Mouse (Mus musculus) granulocyte monocyte progenitor cell, adult 5-6 weeks (primary cell): ENCODE measurements around the gene Gm10647. TPM values are rescaled to one million over a fixed set of nuclear protein-coding genes. Genes with fewer than 3 reads are reported as not detected.
"Not testable (repeated sequence)": the region's sequence is repeated elsewhere in the genome, so short reads cannot be mapped to it uniquely, and the experiment has no call there.

ENCODE experiments used
- ATAC-seq: replicated peaks from 2 replicates; pipeline ENCODE4 v1.8.0; 2016; ENCODE audit warnings: mild to moderate bottlenecking, moderate TSS enrichment, inconsistent platforms; ENCODE audit not compliant: poor library complexity, severe bottlenecking
- total RNA-seq, 2 experiments: library from RNA; stranded (forward) in 1 of 2; stranded (reverse) in 1 of 2; fragments of 200-712, 200-1000 nt in 1 of 2; fragments of >200 nt in 1 of 2; fragmentation: Nextera tagmentation in 1 of 2; gene quantifications; 2 replicates each; pipeline ENCODE4 v1.2.3; 2014 to 2017

Gm10647 gene
- total RNA-seq (2014; fragmentation: Nextera tagmentation) (not detected in 2 replicates), total RNA-seq (2017) (not detected in 2 replicates)

- no peak for ATAC-seq
Observed at GRCm38 (mm10) chr9:66796739-66797138, at the start of gene Gm10647. Gene Gm10647 (plus strand): TSS chr9:66797039.

DNA sequence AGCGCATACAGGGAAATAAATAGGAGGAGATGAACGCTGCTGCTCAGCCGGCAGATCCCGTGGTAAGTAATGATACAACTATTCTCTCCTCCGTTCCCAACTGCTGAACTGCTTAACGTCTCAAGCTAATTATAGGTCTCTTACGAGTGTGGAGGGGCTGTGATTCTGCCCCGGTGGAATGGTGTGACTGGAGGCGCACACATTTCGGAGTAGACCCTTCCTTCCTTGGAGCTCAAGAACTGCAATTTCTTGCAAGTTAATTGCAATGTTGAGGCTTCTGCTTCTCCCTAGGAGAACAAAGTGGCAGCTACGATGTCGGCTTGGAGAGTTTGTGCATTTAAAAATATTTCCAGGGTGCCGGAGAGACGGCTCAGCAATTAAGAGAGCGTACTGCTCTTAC is 48.4 kb upstream of the Gm10647 start:
- no peak for ATAC-seq

DNA sequence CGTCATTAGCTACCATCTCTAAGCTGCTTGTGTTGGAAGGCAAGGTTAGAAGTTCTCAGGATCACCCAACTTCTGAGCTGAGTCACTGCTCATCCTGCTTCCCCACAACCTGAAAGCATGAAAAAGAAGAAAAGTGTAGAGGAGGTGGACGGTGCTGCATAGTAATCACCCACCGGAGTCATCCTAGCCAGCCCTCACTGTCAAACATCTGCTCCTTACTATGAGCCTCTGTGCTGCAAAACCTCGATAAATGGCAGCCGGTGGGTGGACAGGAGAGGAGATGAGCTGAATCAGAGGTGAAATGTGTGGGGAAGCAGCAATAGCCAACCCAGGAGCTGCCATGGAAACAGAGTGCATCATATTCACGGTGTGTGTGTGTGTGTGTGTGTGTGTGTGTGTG is 44.0 kb upstream of the Gm10647 start:
- no peak for ATAC-seq

DNA sequence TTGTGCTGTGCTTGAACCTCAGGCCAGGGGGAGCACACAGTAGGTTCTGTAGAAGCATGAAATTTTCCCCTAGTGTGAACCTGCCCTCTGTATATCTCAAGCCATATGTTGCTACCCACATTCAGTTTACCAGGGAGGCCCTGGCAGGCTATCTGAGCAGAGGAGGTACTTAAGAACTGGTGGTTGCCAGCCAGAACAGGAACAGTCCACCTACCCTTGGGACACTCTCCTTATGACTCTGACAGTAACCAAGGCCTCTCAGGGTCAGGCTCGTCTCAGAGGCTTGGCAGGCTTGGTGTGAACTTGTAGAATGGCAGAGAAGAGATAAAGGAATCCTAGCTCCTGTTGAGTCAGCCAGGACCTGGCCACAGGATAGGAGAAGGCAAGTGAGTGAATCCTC is 35.8 kb upstream of the Gm10647 start:
- no peak for ATAC-seq

DNA sequence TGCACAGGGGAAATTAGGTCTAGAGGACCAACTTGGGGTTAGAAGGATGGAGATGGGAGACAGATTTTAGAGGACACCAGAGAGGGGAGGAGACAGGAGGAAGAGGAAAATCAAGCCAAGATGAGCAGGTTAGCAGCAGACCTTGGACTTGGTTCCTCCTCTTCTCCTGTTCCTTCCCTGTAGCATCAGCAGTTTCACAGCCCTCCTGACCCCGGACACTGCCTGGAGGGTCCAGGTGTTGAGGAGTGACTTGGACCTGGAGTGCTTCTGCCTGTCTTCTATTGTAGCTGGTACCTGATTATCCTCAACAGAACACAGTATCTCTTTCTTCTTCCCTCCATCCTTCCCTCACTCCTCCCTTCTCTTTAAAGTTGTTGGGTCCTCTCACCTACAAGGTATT is 28.1 kb upstream of the Gm10647 start:
- no peak for ATAC-seq

DNA sequence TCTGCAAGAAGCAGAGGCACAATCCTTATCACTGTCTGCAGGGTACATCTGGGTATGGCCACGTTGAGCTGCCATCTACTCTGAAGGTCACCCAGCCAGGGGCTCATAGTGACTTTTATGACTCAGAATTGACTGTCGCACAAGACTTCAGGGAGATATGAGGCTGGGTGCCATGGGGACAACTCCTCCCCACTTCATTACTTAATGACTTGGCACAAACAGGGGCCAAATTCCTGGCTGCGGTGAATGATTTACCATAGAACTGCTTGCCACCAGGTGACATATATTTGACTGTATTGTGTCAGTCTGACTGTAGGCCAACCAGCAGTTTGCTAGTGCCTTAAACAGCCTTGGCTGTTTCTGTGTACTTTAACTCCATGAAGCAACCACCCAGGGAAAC is 27.6 kb upstream of the Gm10647 start:
- no peak for ATAC-seq

- ATAC-seq: no peak
Observed at GRCm38 (mm10) chr9:66770701-66771100, 26.1 kb upstream of the Gm10647 start.

DNA sequence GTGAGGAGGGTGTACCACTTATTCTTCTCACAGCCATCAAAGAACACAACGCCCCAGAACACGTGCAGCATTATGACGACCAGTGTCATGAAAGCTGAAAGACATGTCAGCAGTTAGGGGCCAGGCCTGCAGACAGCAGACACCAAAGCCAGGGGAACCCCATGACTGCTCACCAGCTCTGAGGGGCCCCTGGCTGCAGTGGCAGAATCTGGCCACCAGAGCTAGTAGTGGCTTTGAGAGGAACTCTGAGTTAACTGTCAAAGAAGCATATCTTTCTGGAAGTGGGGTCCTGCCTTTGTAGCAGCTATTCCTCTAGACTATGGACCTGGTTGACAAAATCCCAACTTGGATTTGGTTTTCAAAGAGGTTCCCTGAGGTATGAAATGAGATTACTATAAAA is 12.3 kb upstream of the Gm10647 start:
- peak; percentile 53 for ATAC-seq

GRCm38 (mm10) chr9:66787821-66788220 is 9.0 kb upstream of the Gm10647 start:
- ATAC-seq: peak; percentile 35; the same call in 1 of the 2 replicates

DNA sequence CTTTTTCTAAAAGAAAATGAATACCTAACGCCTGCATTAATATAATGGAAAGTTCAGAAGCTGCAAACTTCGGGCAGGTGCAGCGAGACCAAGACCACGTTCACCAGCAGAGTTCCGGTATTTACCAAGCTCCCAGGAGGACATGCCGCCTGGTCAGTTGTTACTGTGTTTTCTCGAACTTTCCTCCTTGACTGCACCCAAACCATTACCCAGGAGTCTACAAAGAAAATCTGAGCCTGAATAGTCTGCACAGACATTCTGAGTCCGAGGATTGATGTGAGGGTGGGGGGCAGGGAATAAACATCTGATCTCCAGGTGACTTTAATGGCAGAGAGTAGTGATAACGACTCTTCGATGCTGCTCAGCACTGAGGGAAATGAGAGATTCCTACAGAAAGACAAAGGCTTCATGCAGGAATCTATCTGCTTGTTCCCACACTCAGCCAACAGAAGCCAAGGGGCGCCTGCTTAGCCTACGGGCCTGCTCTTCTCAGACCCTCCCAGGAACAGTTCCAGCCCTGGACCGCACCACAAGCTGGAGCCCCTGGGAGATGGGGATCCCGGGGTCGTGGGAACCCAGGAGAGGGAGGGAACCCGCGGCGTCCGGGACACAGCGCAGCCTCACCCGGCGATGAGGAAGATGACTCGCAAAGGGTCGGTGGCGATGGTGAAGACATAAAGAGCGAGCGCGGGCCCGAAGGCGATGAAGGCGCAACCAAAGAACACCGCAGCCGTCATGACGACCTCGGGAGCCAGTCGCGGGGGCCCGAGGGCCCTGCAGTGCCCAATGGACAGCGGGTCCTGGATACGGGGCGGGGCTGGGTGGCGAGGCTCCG is 2.0 kb upstream of the Gm10647 start:
- ATAC-seq: no peak

DNA sequence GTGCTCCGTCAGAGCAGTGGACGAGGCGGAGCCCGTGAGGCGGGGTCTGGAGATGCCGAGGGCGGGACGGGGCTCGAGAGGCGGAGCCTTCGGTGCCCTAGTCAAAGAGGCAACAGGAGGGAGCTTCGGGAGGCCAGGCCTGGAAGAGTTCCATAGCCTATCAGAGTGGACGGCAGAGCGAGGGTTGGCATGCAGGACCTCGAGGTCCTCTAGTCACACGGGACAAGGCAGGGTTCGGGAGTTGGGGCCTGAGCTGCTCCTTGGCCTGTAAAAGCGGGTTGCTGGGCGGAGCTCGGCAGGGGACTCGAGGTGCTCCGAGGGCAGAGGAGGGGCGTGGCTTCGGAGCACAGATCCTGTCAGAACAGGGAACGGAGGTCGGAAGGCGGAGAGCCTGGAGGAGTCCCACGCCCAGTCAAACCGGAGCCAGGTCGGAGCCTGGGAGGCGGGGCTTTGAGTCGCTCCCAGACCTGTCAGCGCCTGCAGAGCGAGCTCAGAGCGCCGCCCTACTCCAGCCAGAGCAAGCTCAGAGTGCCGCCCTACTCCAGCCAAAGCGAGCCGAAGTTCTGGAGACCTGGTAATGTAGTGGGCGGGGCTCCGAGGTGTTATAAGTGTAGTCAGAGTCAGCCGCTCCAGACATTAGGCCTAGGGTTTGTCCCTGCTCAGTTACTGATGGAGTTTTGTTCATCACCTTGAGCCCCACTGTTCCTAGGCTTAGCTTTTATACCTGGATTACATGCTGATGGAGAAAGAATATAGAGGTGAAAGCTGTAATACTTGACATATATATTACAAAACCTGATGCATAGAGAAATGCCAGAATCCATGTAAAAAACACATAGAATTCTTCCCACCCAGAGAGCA is 1.1 kb upstream of the Gm10647 start, which contains the start of gene Aph1b:
Aph1b (minus strand) TSS at position 27 of the 861 bp plus-strand sequence.
- peak; percentile 90 for ATAC-seq

DNA sequence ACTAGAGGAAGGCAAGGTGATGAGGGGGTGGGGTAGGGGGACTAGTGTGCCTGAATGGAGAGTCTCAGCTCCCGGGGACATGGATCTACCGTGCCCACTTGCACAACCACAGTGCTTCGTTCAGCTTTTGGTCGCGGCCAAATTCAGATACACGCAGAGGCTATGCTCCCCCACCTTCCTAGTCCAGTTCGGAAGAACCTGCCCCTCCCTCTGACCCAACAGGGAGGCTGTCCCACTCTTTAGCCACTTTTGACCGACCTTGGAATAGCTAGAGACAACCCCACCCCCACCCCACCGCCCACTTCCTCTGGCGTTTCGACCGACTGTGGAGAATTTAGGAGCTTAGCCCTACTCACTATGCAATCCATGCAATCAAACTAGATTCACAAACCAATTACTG is 5.1 kb downstream of the Gm10647 start:
- peak; percentile 27 for ATAC-seq

DNA sequence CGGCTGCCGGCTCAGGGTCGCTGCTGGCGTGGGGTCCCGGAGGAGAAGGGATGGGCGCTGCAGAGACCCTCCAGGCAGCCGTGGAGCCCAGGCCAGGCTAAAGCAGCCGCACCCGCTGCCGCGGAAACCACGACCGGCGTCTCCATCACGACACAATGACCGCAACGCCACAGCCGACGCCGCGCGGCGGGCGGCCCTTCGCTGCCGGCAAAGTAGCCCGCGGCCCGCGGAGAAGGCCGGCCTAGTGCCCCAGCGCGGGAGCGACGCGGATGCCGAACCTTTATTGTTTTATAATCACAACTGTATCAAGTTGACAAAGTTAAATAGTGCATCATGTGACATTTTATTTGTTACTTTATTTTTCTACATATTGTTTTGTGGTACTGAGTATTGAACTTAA is 9.1 kb downstream of the Gm10647 start:
- ATAC-seq: not testable (repeated sequence)

GRCm38 (mm10) chr9:66813392-66813791 is 16.6 kb downstream of the Gm10647 start:
- ATAC-seq: no peak

- ATAC-seq: no peak
Observed at GRCm38 (mm10) chr9:66820996-66821395, 24.2 kb downstream of the Gm10647 start.

DNA sequence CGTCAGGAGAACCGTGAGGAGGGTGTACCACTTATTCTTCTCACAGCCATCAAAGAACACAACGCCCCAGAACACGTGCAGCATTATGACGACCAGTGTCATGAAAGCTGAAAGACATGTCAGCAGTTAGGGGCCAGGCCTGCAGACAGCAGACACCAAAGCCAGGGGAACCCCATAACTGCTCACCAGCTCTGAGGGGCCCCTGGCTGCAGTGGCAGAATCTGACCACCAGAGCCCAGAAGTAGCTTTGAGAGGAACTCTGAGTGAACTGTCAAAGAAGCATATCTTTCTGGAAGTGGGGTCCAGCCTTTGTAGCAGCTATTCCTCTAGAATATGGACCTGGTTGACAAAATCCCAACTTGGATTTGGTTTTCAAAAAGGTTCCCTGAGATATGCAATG is 25.4 kb downstream of the Gm10647 start:
- 0 out of 2 replicates have a peak, but pooled peaks have one; percentile 33 for ATAC-seq

- ATAC-seq: peak; percentile 47
Observed at GRCm38 (mm10) chr9:66825990-66826389, 29.2 kb downstream of the Gm10647 start.

DNA sequence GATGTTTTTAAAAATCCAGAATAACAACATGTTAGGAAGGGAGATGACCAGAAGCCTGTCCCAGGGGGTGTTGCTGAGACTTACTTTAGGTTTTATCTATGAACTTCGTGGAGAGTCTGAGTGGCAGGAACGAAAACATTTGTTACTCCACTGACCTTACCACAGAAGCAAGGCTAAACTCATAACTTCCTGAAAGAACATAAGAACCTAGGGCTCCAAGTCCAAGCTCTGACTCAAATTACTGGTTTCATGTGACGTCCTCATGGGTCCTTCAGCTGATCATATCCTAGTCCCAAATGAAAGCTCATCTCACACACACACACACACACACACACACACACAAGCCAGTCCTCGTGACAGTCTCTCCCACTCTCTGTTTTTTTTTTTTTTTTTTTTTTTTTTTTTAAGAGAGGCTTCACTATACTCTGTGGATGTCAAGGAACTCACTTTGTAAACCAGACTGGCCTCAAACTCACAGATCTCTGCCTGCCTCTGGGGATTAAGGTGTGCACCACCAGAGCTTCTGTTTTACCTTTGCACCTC is 35.6 kb downstream of the Gm10647 start:
- peak; percentile 17 for ATAC-seq

DNA sequence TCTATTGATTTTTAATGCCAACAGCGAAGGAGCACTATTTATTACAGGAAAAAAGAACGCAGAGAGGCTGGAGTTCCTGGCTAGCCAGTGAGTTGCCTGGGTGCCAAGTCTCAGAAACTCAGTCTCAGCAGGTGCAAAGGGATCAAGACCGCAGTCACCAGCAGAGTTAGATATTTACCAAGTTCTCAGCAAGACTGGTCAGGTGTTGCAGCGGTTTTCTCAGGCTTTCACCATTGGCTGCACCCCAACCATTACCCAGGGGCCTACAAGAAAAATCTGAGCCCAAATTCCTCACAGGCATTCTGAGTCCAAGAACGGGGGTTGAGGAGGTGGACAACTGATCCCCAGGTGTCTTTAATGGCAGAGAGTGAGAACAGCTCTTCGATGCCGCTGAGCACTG is 37.0 kb downstream of the Gm10647 start:
- no peak for ATAC-seq

GRCm38 (mm10) chr9:66834318-66835096 is 37.7 kb downstream of the Gm10647 start, which contains the start of gene Aph1c:
Gene Aph1c (minus strand): TSS chr9:66834726.
- peak; percentile 87 for ATAC-seq
